Mouse (Mus musculus) heart, postnatal 10 days (tissue): ENCODE measurements at regions not wholly inside any gene's neighbourhood (a gene's known extent, or its start where the extent isn't known, plus 50 kb on each side); places are given as distances from the start of the nearest gene placed in this dataset.

Experiments used
- DNase-seq, 2 experiments: peaks; one replicate each; pipeline ENCODE4 v3.0.0; 2021
- intact Hi-C: fragments of 180-260 bp; cut with DNase I; formaldehyde crosslinking; loops from one replicate; pipeline ENCODE4 v1.15.1; 2025

DNA sequence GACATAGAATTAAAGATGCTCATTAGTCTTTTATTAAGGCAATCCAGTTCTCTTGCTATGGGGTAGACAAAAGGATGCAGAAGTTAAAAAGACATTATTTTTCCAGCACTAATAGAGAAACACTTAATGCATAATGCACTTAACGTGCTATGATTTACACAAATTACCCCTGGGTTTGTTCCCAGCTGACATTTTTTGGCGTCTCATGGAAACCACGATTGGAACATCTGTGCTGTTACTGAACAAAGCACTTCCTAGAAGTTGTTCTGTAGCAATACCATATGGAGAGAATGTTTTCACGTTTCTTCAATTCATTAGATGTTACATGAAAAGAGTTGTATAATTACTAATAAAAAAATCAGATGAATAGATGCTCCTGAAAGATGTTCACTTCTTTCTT, 635.2 kb downstream of the Gm597 start:
- intact Hi-C loops: no loop called here
- DNase-seq: no peak

DNA sequence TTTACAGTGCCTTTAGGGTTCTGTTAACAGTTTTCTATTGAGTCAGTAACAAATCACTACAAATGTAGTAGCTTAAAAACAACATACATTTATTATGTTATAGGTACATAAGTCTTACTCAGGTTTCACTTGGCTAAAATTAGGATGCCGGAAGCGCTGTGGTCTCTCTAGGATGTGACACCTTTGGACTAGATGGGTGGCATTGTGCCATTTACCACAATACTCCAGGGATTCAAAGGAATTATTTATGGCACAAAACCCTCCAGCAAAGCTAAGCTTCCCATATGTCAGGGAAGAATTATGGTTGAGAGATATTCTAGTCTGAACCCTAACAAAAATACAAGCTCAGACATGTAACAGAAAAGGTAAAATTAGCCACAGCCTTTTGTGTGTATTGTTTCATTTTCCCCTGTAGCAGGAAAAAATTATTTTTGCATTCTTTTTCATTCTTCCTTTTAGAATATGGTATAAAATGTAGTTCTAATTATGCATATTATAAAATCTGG, 678.0 kb downstream of the Gm597 start:
- intact Hi-C loops: no loop called here
- DNase-seq: no peak

DNA sequence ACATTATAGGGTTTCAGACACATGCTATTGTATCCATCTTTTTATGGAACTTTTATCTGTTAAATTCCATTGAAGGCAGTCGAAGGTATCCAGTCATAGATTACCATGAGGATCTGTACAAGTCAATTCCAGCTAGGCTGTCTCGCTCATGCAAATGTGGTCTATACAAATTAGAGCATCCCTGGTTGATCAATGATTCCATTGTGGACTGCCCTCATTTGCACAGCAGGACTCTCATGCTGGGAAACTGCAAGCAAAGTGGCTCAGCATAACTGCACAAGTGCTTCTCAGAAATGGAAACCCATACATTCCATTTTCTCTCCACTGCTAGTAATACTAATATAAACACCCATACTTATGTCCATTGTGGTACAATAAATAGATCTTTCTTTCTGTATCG, 695.6 kb downstream of the Gm597 start:
- intact Hi-C loops: no loop called here

DNA sequence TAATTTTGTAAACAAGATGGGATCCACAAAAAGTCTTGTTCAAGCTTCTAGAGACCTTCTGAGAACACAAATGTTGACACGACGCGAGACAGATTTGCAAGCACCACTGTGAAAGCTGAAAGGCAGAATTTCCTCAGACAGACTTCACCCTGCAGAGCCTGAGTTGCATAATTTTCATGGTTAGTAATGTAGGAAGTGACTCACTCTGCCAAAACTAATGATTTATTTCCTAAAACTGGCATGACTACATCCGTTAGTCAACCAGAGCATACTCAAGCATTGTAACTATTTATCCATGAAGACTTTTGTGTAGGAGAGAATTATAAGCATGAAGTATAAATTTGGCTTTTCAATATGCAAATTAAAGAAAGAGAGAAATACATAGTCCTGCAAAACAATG, 726.1 kb downstream of the Gm597 start:
- DNase-seq: no peak
- intact Hi-C loops: no loop called here

More for the DNA sequence above, 695.6 kb downstream of the Gm597 start:
- no peak for DNase-seq

DNA sequence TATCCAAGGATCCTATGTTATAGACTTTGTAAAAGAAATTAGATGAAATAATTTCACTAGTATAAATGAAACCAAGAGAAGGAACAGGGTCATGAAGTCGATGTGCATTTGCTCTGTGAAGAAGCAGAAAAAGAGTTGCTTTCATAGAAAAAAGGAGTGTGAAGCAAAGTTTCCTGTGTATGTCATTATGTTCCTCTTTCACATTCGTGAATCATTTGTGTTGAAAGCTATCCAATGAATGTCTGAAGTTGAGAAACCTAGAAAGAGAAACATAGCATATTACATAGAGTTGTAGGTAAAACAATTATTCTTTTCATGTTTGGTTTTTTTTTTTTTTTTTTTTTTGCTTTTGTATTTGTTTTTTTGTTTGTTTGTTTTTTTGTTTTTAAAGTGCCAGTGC, 732.1 kb downstream of the Gm597 start:
- intact Hi-C loops: no loop called here
- no peak for DNase-seq

DNA sequence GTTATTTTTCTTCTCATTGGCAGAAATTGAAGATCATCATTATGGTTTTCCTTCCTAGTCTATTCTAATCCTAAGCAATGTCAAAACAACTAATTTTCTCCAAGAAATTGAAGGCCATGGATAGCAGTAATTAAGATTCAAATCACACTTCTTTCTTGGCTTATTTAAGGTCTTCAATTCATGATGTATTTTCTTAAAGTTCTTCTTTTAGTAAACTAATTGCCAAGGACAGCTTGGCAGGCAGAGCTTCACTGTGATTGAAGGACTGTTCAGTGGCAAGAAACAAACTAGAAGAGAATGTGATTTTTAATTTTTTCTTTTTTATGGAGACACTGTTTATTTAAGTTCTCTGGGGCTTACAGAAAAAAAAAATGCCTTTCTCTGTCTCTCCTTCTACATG, 732.7 kb downstream of the Gm597 start:
- intact Hi-C loops: no loop called here
- no peak for DNase-seq

DNA sequence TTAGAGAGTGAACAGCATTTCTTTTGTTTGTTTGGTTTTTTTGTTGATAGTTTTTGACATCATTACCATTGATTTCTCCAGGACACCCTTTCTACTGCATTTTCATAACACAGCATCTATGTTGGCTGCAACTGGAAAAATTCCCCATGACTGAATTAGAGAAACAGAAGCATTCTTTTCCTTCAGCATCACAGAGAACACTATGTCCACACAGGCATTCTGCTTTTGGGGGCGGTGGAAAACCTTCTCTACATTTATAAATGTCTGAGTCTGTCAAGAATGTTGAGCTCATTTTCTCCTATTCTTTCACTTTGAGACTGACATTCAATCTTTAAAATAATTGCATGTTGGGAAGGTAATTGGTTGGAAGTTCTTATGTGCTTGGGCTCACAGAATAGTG, 734.4 kb downstream of the Gm597 start:
- no peak for DNase-seq
- intact Hi-C loops: no loop called here

DNA sequence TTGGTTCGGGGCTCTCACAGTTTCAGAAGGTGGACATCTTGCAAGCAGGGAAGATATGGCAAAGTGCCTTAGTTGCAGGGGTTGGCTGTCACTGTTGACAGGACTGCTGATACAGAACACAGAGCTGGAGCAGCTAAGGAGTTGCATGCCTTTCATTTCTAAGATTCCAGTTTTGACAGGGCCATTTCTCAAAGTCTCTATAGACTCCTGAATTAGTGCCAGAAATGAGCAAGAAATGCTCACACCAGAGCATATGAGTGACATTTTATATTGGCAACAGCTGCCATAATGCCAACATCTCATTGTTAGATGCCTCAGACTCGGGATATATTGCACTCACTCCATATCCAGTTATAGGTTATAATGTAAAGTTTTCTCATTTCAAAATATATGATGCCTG, 754.3 kb downstream of the Gm597 start:
- intact Hi-C loops: loop anchor here (1.0 kb wide), 1 partner anchor 42 kb away; no protein-coding TSS in a partner anchor
- peak; percentile 3 to 16 for DNase-seq

DNA sequence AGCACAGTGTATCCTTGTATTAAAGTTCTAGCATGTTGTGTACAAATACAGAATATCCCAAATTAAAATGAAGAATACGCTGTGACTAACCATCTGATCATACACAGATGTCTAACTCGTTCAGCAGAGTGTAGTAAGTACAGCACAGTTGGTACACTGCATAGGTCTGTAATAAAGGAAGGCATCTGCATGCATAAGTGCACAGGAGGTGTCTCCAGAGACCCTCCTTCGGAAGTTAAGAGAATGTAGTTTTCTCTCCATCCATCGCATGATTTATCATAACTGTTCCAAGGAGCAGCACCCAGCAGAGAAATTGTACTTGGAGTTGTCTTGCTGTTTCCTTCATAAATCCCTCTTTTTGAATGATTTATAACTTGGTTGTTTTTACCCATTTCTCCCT, 781.6 kb downstream of the Gm597 start:
- intact Hi-C loops: no loop called here
- no peak for DNase-seq

DNA sequence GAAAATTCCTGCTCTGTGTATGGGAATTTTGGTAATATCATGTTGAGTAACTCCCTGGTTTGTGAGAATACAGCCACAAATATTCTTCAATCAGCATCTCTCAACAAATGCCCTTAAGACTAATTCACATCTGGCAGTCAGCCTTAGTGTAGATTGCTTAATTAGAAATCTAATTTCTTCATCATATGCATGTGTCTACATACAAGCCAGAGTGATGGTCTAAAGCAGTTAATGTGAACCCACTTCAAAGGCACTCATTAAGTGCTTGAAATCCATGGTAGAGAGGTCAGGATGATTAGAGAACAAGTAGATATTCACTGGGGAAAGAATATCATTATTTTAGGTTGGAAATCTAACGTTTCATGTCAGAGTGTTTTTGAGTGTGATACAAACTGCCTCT, 816.7 kb downstream of the Gm597 start:
- intact Hi-C loops: no loop called here
- DNase-seq: no peak
